Mouse (Mus musculus) heart, postnatal 36 days (tissue): ENCODE measurements around the gene Rnf5. TPM values are rescaled to one million over a fixed set of nuclear protein-coding genes. Genes with fewer than 3 reads are reported as not detected.
A peak's percentile ranks its signal among the peaks of the same experiment; 100 is the strongest.

Experiments used
- DNase-seq, 2 experiments: peaks; one replicate each; pipeline ENCODE4 v3.0.0; 2021 to 2022
- intact Hi-C: fragments of 180-260 bp; cut with DNase I; formaldehyde crosslinking; loops from one replicate; pipeline ENCODE4 v1.15.1; 2025
- total RNA-seq, 2 experiments: library from RNA; stranded (reverse); gene quantifications; 2 replicates each; pipeline ENCODE4 v1.2.3; 2021

Rnf5 gene
- total RNA-seq, 2 experiments from 2014 or later: 35.7 to 37.1 TPM

DNA sequence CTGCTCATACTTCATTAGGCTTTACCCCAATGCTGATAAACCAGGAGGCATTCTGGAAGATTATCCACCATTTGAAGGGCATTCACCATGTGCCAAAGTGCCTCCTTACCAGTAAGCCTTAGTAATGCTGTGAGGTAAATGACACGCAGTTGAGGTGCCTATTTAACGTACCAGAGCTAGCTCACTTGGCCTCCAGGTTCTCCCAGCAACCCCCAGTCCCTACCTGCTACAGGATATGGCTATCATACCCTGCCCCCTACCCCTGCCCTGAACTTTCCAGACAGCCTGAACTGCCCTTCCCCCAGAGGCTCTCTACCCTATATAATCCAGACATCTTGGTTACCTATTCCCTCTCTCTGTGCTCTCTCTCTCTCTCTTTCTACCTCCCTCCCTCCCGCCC, 14.7 kb downstream of the Rnf5 start:
- intact Hi-C loops: no loop called here
- DNase-seq: no peak

- DNase-seq: no peak
- intact Hi-C loops: loop anchor here (2.0 kb wide), 1 partner anchor 23 kb away; the partner anchor contains the start of gene Notch4
Measured at GRCm38 (mm10) chr17:34587814-34588213, 15.7 kb downstream of the Rnf5 start.

DNA sequence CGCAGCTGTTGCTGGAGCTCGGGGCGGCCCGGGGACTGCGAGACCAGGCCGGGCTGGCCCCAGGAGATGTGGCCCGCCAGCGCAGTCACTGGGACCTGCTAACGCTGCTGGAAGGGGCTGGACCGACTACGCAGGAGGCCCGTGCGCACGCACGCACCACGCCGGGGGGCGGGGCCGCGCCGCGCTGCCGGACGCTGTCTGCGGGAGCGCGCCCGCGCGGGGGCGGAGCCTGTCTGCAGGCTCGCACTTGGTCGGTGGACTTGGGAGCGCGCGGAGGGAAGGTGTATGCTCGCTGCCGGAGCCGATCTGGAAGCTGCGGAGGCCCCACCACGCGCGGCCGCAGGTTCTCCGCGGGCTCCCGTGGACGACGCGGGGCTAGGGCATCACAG, 16.1 kb downstream of the Rnf5 start:
- peak; percentile 97 to 99 for DNase-seq
- intact Hi-C loops: loop anchor here (2.0 kb wide), 1 partner anchor 23 kb away; the partner anchor contains the start of gene Notch4

DNA sequence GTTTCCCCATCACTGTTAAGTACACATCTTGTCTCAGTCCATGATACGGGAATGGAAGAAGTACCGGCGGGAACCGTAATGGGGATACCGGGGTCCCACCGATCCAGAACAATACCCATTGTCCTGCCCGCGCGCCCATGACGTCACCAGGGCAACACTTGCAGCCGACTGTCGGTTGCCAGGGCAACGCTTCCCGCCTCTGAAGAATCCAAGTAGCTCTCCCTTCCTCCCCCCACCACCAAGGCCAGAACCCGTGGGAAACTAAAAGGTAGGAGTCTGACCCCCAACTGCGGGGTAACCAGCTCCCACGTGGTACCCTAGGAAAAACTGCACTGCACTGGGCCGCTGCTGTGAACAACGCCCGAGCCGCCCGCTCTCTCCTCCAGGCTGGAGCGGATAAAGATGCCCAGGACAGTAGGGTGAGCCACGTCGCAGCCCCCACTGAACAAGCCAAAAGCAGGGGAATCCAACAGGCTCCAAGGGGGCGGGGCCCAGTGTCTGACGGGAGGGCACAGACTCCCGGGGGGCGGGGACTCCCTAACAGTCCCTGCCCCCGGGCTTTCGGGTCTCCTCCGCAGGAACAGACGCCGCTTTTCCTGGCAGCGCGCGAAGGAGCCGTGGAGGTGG, 16.6 kb downstream of the Rnf5 start:
- DNase-seq: peak; percentile 76 to 80
- intact Hi-C loops: loop anchor here (2.0 kb wide), 1 partner anchor 22 kb away; the partner anchor contains the start of gene Notch4

DNA sequence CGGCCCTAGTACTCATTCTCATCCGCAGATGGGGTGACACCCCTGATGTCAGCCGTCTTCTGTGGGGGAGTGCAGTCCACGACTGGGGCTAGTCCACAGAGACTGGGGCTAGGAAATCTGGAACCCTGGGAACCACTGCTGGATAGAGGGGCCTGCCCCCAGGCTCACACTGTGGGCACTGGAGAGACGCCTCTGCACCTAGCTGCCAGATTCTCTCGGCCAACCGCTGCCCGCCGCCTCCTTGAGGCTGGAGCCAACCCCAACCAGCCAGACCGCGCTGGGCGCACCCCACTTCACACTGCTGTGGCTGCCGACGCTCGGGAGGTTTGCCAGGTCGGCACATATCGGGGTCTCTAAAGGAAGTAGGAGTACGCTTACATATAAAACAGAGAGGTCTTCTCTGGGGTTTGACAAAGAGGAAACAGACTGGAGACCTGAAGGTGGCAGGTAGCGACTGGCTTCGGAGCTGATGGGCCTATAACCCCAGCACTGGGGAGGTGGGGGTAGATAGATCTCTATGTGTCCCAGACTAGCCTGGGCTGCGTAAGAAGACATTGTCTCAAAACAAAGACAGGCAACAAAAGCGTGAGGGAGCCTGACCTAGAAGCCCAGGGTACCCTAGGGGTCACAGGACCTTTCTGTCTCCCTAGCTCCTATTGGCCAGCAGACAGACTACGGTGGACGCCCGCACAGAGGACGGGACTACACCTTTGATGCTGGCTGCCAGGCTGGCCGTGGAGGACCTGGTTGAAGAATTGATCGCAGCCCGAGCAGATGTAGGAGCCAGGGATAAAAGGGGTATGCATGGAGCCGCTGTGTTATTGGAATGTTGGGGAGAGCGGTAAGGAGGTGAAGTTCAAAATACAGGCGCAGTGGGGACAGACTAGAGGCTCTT, 17.4 kb downstream of the Rnf5 start:
- DNase-seq: no peak
- intact Hi-C loops: loop anchor here (2.0 kb wide), 1 partner anchor 21 kb away; the partner anchor contains the start of gene Notch4

DNA sequence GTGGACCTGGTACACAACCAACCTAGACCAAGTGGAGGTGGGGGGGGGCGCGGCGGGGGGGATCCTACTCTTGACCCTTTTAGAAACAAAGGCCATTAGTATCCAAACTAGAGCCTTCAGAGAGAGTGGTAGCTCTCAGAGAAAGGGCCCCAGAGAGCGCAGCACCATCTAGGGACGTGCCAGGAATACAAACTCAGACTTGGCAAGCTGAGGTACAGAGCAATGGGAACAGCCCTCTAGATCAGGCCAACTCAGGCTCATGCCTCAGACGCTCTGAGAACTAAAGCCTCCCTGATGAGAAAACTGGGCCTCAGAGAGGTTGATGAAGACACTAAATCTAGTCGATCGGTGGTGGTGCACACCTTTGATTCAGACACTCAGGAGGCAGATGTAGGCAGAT, 18.4 kb downstream of the Rnf5 start:
- no peak for DNase-seq
- intact Hi-C loops: no loop called here

DNA sequence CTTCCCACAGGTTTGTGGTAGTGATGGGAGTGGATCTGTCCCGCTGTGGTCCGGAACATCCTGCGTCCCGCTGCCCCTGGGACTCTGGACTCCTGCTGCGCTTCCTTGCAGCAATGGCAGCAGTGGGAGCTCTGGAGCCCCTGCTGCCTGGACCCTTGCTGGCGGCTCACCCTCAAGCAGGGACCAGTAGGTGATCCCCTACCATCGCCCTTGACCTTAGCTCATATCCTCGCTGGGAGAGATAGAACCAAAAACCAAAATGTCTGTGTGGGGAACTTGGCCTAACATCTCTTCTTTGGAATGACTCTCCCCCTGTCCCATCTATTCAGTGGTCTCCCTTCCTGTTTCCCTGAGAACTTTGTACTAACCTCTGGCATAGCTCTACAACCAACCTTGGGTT, 19.7 kb downstream of the Rnf5 start:
- DNase-seq: no peak
- intact Hi-C loops: no loop called here

DNA sequence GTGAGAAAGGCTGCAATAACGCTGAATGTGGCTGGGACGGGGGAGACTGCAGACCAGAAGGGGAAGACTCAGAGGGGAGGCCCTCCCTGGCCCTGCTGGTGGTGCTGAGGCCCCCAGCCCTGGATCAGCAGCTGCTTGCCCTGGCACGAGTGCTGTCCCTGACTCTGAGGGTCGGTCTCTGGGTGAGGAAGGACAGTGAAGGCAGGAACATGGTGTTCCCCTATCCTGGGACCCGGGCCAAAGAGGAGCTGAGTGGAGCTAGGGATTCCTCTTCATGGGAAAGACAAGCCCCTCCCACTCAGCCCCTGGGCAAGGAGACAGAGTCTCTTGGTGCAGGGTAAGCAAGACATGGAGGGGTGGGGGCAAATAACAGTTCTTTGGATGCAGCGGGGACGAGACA, 20.1 kb downstream of the Rnf5 start:
- no peak for DNase-seq
- intact Hi-C loops: no loop called here

GRCm38 (mm10) chr17:34582528-34582927, 21.0 kb downstream of the Rnf5 start:
- intact Hi-C loops: no loop called here
- no peak for DNase-seq

- no peak for DNase-seq
- intact Hi-C loops: no loop called here
Measured at GRCm38 (mm10) chr17:34578070-34578469, 25.4 kb downstream of the Rnf5 start.

- intact Hi-C loops: no loop called here
- no peak for DNase-seq
Measured at GRCm38 (mm10) chr17:34576577-34576976, 26.9 kb downstream of the Rnf5 start.

GRCm38 (mm10) chr17:34572361-34572760, 31.1 kb downstream of the Rnf5 start:
- intact Hi-C loops: loop anchor here (2.0 kb wide), 1 partner anchor 46 kb away; no protein-coding TSS in a partner anchor
- no peak for DNase-seq

DNA sequence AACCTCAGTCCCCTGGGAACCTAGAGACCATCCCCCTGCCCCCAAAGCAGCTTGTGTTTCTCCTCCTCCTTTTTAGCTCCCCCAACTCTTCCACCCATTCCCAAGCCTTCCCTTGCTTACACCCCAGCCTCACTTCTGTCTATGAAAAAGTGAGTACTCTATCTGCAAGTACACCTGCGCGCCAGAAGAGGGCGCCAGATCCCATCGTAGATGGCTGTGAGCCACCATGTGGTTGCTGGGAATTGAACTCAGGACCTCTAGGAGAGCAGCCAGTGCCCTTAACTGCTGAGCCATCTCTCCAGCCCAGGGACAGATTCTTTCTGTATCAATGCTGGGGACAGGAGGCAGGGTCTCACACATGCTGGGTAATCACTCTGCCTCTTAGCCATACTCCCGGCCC, 31.6 kb downstream of the Rnf5 start:
- intact Hi-C loops: loop anchor here (2.0 kb wide), 1 partner anchor 47 kb away; no protein-coding TSS in a partner anchor
- peak in 1 of 2 experiments; percentile 29 for DNase-seq

GRCm38 (mm10) chr17:34569919-34570318, 33.6 kb downstream of the Rnf5 start:
- no peak for DNase-seq
- intact Hi-C loops: no loop called here

DNA sequence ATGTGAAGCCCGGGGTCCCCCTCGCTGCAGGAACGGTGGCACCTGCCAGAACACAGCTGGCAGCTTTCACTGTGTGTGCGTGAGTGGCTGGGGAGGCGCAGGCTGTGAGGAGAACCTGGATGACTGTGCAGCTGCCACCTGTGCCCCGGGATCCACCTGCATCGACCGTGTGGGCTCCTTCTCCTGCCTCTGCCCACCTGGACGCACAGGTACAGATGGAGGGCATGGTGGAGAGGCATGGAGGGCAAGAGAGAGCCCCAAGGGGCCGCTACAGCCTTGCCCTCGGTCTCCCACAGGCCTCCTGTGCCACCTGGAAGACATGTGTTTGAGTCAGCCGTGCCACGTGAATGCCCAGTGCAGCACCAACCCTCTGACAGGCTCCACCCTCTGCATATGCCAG, 35.1 kb downstream of the Rnf5 start:
- no peak for DNase-seq
- intact Hi-C loops: no loop called here

GRCm38 (mm10) chr17:34567311-34567710, 36.2 kb downstream of the Rnf5 start:
- intact Hi-C loops: no loop called here
- DNase-seq: no peak

- intact Hi-C loops: loop anchor here (2.0 kb wide), 1 partner anchor 22 kb away; no protein-coding TSS in a partner anchor
- peak; percentile 54 to 56 for DNase-seq
Measured at GRCm38 (mm10) chr17:34564796-34565195, 38.7 kb downstream of the Rnf5 start.

DNA sequence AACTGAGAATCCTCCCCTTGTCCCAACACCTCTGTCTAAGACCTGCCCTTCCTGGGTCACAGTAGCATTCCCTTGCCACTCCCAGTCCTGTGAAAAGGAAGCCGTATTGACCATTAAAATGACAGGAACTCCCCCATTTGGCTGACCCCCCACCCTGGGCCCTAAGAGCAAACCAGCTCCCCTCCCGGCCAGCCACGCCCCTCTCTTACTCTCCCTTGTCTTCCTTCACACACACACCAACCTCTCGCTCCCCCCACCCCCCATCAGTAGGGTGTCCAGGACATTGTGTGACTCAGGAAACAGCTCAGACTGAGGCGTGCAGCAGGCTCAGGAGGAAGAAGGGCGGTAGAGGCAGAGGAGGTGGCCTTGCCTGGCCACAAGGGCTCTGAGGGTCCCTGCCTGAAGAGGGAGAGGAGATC, 39.5 kb downstream of the Rnf5 start, which contains the start of gene Notch4:
TSS of gene Notch4 (plus strand) at position 266 of the 419 bp plus-strand sequence.
- intact Hi-C loops: loop anchor here (2.0 kb wide), 1 partner anchor 23 kb away; no protein-coding TSS in a partner anchor
- DNase-seq: peak; percentile 60 to 64

- intact Hi-C loops: no loop called here
- DNase-seq: no peak
Measured at GRCm38 (mm10) chr17:34563354-34563753, 40.1 kb downstream of the Rnf5 start.

DNA sequence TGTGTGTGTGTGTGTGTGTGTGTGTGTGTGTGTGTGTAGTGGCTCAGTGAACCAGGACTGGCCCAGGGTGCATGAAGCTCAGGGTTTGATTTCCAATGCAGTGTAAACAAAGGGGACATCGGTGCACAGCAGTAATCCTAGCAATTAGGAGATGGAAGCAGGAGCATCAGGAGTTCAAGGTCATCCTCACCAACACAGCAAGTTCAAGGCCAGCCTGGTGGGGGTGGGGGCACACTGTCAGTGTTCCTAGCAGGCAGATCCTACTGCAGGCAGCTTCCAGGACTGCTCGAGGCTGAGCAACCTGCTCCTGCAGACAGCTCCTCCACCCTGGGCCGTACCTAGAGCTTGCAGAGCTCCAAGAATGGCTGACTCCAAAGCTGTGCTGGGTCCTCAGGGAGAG, 40.9 kb downstream of the Rnf5 start:
- DNase-seq: no peak
- intact Hi-C loops: no loop called here

DNA sequence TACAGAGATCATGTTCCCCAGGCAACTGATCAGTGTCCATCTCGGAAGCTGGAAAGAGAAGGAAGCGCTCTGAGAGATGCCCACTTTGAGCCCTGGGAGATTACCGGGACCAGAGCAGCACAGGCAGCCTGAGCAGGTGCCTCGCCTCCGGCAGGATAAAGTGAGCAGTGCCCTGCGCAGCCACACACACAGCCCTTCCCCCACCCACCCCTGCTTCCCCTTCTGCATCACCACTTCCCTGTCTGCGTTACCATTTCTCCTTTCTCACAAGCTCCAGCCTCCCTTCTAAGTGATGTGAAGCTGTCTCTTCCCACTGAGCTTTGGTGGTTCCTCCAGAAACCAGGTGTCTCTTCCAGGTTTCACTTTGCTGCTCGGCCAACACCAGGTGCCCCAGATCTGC, 42.3 kb downstream of the Rnf5 start:
- no peak for DNase-seq
- intact Hi-C loops: no loop called here
